Mouse (Mus musculus) heart, embryonic 11.5 days (tissue): ENCODE measurements around the gene Igf1r. TPM values are rescaled to one million over a fixed set of nuclear protein-coding genes. Genes with fewer than 3 reads are reported as not detected.

Source experiments
- ATAC-seq: fragments of 200-750 bp; cut with Nextera tagmentation; replicated peaks from 2 replicates; pipeline ENCODE4 v1.8.0; 2017; ENCODE audit warnings: moderate library complexity; ENCODE audit not compliant: insufficient number of reproducible peaks, low FRiP score, low TSS enrichment
- H3K27ac ChIP-seq: fragments of 300-500 bp; sonication (generic); 2 replicates; pipeline ENCODE4 v1.5.1; 2014; ENCODE audit warnings: mild to moderate bottlenecking, low read depth, low read length
- H3K27me3 ChIP-seq: fragments of 300-500 bp; sonication (generic); 2 replicates; pipeline ENCODE4 v1.6.1; 2014; ENCODE audit warnings: mild to moderate bottlenecking, low read length, mixed read lengths; ENCODE audit not compliant: control insufficient read depth, insufficient read depth
- H3K36me3 ChIP-seq: fragments of 300-500 bp; sonication (generic); 2 replicates; pipeline ENCODE4 v1.6.1; 2014; ENCODE audit warnings: mild to moderate bottlenecking, low read length, moderate library complexity, mixed read lengths; ENCODE audit not compliant: control insufficient read depth, insufficient read depth
- H3K4me1 ChIP-seq: fragments of 300-500 bp; sonication (generic); 2 replicates; pipeline ENCODE4 v1.6.1; 2014; ENCODE audit warnings: low read length; ENCODE audit not compliant: control insufficient read depth, insufficient read depth
- H3K4me2 ChIP-seq: fragments of 300-500 bp; sonication (generic); 2 replicates; pipeline ENCODE4 v1.6.1; 2014; ENCODE audit warnings: mild to moderate bottlenecking, moderate library complexity
- H3K4me3 ChIP-seq: fragments of 300-500 bp; sonication (generic); 2 replicates; pipeline ENCODE4 v1.5.1; 2014; ENCODE audit warnings: low read depth, low read length
- H3K9ac ChIP-seq: fragments of 300-500 bp; sonication (generic); 2 replicates; pipeline ENCODE4 v1.6.1; 2014; ENCODE audit warnings: mild to moderate bottlenecking, low read depth, low read length, moderate library complexity
- H3K9me3 ChIP-seq: fragments of 300-500 bp; sonication (generic); replicated peaks from 2 replicates; pipeline ENCODE4 v1.6.1; 2016; ENCODE audit warnings: low read length; ENCODE audit not compliant: control insufficient read depth
- WGBS: fragments of 180-500 bp; shearing (Covaris S2); extraction: QIAGEN DNeasy Blood & Tissue Kit; methylation state at CpG from one replicate; pipeline ENCODE4 v1.1.7; 2014; ENCODE audit not compliant: insufficient replicate concordance; 5-methylcytosine and 5-hydroxymethylcytosine counted together
- polyA plus RNA-seq: library from polyadenylated mRNA; unstranded; fragments of >200 nt; fragmentation: Nextera tagmentation; extraction: Ambion mirVana; gene quantifications from 2 replicates; pipeline ENCODE4 v1.2.1, GENCODE M21; 2014

Gene Igf1r
- polyA plus RNA-seq, 1 experiment from 2014 or later = 19.3 TPM

DNA sequence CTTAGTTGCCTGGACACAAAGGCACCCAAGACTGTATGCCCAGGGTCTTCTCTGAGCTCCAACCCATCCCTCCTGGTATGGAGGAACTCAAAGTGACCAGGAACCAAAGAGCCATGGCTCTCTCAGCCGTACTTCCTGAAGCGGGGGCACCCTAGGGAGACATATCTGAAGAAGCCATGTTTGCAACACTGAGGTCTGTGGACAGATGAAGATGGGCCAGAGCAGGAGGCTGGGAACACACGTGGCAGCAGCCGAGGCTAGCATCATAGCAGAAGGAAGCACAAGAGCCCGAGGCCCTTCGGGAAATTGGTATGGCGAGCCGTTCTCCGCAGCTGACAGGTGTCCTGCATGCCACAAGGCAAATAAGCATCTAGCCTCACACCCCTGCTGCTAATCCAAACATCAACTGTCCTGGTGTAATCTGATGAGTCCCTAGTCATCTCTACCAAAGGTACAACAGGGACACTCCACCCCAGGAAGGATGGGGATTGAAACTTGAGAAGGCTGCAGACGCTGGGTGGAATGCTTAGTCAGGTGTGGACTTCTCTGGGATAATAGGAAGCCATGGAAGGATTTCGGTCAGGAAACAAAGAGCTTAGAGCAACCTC is 286.7 kb downstream of the Igf1r start:
- no peaks in the 10 kb centered on the region for H3K36me3 ChIP-seq
- no peak overlapping the region for H3K27ac ChIP-seq
- no peak overlapping the region for H3K4me3 ChIP-seq
- ATAC-seq = no peak
- 36% methylated on average over 11 of the region's 11 CpGs for WGBS
- no peak overlapping the region for H3K9ac ChIP-seq
- H3K9me3 ChIP-seq = no peaks in the 10 kb centered on the region
- no peaks in the 10 kb centered on the region for H3K27me3 ChIP-seq
- no peak overlapping the region for H3K4me2 ChIP-seq
- no peaks in the 10 kb centered on the region for H3K4me1 ChIP-seq

DNA sequence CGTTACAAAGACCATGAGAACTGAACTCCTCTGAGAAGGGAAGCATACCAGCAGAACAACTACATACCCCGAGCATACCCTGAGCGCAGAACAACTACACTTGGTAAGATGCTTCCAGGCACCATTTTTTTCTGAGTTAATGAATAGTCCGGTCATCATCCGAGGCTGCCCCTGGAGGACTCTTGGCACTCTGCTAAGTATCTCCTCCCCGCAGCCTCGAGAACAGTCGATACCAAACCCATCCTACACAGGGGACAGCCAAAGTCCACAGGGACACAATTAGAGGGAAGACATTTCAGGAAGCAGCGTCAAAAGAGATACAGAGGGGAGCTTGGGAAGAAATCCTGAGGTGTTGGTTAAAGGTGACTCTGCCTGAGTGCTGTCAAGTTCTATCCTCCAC is 288.6 kb downstream of the Igf1r start:
- WGBS = 82% methylated on average over 9 of the region's 9 CpGs
- Histone ChIP-seq H3K36me3 (no peaks in the 10 kb centered on the region), H3K4me1 (no peaks in the 10 kb centered on the region), H3K9ac (no peak overlapping the region), H3K4me2 (no peak overlapping the region), H3K9me3 (no peaks in the 10 kb centered on the region), H3K4me3 (no peak overlapping the region), H3K27me3 (no peaks in the 10 kb centered on the region), H3K27ac (no peak overlapping the region)
- no peak for ATAC-seq

DNA sequence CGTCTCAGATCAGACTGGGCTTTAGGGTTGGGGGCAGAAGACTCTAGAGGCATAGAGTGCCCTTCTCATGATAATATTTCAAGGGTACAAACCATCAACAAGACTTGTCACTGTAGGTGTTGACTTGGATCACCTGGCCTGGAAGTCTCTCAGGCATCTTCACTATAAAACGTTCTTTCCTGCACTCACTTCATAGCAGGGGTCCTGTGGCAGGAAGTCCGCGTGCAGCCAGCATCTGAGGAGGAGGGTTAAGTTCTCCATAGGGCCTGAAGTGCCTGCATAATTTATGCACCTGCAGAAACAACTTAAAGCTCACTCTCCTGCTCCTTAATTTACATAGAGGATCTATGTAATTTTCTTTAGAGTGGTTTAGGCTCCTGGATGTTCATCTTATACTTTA is 293.1 kb downstream of the Igf1r start:
- no peak overlapping the region for H3K27ac ChIP-seq
- no peaks in the 10 kb centered on the region; the same call in 1 of the 2 replicates for H3K9me3 ChIP-seq
- no peaks in the 10 kb centered on the region for H3K36me3 ChIP-seq
- no peak overlapping the region for H3K4me3 ChIP-seq
- H3K4me2 ChIP-seq = no peak overlapping the region
- no peak for ATAC-seq
- WGBS = 48% methylated on average over 4 of the region's 4 CpGs
- no peak overlapping the region for H3K9ac ChIP-seq
- no peaks in the 10 kb centered on the region for H3K4me1 ChIP-seq
- no peaks in the 10 kb centered on the region for H3K27me3 ChIP-seq

DNA sequence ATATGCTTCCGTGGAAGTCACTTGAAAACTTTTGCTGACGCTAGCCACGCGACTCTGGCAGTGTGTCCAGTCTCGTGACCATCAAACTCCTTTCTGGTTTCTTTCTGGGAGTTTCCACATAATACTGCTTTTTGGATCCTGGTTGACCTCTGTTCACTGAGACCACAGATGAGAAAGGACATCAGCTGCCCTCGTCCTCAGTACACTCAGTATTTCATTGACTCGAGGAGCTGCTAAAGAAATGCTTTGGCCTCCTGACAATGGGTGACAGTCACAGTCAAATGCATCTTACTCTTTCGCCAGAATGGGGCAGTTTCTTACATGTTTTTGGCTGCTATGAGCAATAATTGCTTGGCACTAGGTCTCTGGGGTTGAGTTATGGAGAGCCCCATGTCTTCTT is 293.6 kb downstream of the Igf1r start:
- no peak overlapping the region for H3K4me3 ChIP-seq
- H3K4me1 ChIP-seq = no peaks in the 10 kb centered on the region
- H3K27ac ChIP-seq = no peak overlapping the region
- ATAC-seq = no peak
- no peaks in the 10 kb centered on the region for H3K36me3 ChIP-seq
- no peak overlapping the region for H3K9ac ChIP-seq
- H3K4me2 ChIP-seq = no peak overlapping the region
- H3K9me3 ChIP-seq = no peaks in the 10 kb centered on the region; the same call in 1 of the 2 replicates
- 77% methylated on average over 8 of the region's 8 CpGs for WGBS
- no peaks in the 10 kb centered on the region for H3K27me3 ChIP-seq

GRCm38 (mm10) chr7:68250411-68250810 is 297.8 kb downstream of the Igf1r start:
- ATAC-seq = no peak
- no peak overlapping the region for H3K27ac ChIP-seq

DNA sequence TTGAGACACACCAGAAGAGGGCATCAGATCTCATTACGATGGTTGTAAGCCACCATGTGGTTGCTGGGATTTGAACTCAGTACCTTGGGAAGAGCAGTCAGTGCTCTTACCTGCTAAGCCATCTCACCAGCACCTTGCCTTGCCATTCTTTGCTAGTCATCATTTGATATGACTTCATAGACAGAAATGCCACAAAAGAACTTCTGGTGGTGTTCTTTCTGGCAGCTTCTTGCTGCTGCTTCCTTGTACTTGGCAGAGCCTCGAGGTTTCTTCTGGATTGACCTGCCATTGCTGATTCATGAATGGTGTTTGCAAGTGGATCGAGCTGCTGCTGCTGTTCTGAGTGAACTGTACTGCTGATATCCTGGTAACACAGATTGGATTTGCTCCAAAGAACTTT is 298.3 kb downstream of the Igf1r start:
- H3K36me3 ChIP-seq = no peaks in the 10 kb centered on the region
- H3K9ac ChIP-seq = no peak overlapping the region
- WGBS = 82% methylated on average over 3 of the region's 3 CpGs
- no peak overlapping the region for H3K27ac ChIP-seq
- H3K4me3 ChIP-seq = no peak overlapping the region
- H3K9me3 ChIP-seq = no peaks in the 10 kb centered on the region; the same call in 1 of the 2 replicates
- H3K4me2 ChIP-seq = no peak overlapping the region
- no peaks in the 10 kb centered on the region for H3K27me3 ChIP-seq
- no peaks in the 10 kb centered on the region; the same call in 1 of the 2 replicates for H3K4me1 ChIP-seq
- no peak for ATAC-seq

More at GRCm38 (mm10) chr7:68250411-68250810, 297.8 kb downstream of the Igf1r start:
- Histone ChIP-seq H3K4me2 (no peak overlapping the region), H3K4me3 (no peak overlapping the region), H3K9me3 (no peaks in the 10 kb centered on the region; the same call in 1 of the 2 replicates), H3K27me3 (no peaks in the 10 kb centered on the region), H3K9ac (no peak overlapping the region), H3K4me1 (no peaks in the 10 kb centered on the region; the same call in 1 of the 2 replicates), H3K36me3 (no peaks in the 10 kb centered on the region)
- 70% methylated on average over 1 of the region's 1 CpGs for WGBS

DNA sequence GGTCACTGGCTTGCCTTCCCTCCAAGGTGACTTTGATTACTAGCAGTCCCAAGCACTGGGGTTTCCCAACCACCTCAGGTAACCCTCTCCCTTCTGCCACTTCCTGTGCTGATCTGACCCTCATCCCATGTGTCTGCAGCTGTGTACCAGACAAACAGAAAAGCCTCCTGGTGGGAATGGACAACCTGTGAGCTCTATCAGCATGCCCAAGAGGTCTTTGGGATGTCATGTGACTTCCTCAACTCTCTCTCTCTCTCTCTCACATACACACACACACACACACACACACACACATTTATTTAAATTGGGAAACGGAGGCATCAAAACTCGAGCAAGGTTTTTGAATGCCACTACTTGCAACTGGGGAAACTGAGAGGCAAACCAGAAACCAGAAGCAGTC is 305.1 kb downstream of the Igf1r start:
- no peaks in the 10 kb centered on the region for H3K9me3 ChIP-seq
- WGBS = 58% methylated on average over 2 of the region's 2 CpGs
- H3K4me2 ChIP-seq = no peak overlapping the region
- no peak overlapping the region for H3K9ac ChIP-seq
- no peak overlapping the region for H3K4me3 ChIP-seq
- peak overlapping the region; percentile 68 for H3K27ac ChIP-seq
- peaks cover 17% of the 10 kb centered on the region; the same call in 1 of the 2 replicates for H3K4me1 ChIP-seq
- no peaks in the 10 kb centered on the region for H3K36me3 ChIP-seq
- no peak for ATAC-seq
- H3K27me3 ChIP-seq = 0 out of 2 replicates have a peak, but pooled peaks cover 3% of the 10 kb centered on the region

GRCm38 (mm10) chr7:68258326-68259150 is 305.9 kb downstream of the Igf1r start:
- WGBS = 38% methylated on average over 17 of the region's 17 CpGs
- H3K4me2 ChIP-seq = peak overlapping the region; percentile 19
- no peak overlapping the region for H3K9ac ChIP-seq
- H3K27me3 ChIP-seq = 0 out of 2 replicates have a peak, but pooled peaks cover 3% of the 10 kb centered on the region
- no peaks in the 10 kb centered on the region for H3K9me3 ChIP-seq
- H3K4me1 ChIP-seq = peaks cover 17% of the 10 kb centered on the region; the same call in 1 of the 2 replicates
- no peaks in the 10 kb centered on the region for H3K36me3 ChIP-seq
- H3K27ac ChIP-seq = peak overlapping the region; percentile 68
- no peak overlapping the region for H3K4me3 ChIP-seq
- ATAC-seq = peak; percentile 84
